Mouse (Mus musculus): ENCODE data around the gene Pnp. TPM values are rescaled to one million over a fixed set of nuclear protein-coding genes. Genes with fewer than 3 reads are reported as not detected.

Pnp gene
- 32.1 TPM for total RNA-seq (2023)

DNA sequence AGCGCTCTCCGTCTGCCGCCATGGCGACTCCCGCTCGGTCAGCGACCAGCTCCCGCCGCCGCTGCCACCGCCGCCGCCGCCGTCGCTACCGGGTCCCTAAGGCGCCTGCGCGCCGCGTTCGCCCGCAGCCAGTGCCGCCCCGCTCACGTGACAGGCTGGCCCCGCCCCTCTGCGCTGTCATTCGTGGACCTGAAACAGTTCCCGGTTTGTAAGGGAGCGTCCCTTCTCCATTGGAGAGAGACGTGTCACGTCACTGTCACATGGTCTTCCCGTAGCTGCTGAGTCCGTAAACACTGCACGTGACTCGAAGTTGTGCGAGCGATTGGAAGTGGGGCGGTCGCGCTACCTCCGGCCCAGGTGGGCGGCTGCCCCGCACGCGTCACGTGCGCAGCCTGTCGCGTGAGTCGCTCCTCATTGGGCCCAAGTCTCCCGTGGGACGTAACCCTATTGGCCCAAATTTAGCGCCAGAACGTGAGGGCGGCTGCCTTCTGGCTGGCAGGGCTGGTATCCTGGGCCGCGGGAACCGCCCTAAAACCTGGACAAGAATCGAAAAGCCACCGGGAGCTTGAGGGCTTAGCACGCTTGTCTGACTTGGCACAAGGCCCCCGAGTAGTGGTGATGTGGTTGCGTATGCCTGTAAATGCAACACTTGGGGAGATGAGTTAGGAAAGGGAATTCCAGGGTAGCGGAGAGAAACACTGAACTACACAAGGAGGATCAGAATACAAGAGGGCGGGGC is at the start of gene Pnp, which contains the start of gene Pip4p1:
Gene Pnp (plus strand): TSS at position 329 of the 739 bp plus-strand sequence.
Gene Pip4p1 (minus strand): TSS at position 103 of the 739 bp plus-strand sequence.

GRCm38 (mm10) chr14:50897374-50897765 is 33.5 kb upstream of the Pnp start, which contains the start of gene Klhl33:
TSS of gene Klhl33 (minus strand) at chr14:50897507.

DNA sequence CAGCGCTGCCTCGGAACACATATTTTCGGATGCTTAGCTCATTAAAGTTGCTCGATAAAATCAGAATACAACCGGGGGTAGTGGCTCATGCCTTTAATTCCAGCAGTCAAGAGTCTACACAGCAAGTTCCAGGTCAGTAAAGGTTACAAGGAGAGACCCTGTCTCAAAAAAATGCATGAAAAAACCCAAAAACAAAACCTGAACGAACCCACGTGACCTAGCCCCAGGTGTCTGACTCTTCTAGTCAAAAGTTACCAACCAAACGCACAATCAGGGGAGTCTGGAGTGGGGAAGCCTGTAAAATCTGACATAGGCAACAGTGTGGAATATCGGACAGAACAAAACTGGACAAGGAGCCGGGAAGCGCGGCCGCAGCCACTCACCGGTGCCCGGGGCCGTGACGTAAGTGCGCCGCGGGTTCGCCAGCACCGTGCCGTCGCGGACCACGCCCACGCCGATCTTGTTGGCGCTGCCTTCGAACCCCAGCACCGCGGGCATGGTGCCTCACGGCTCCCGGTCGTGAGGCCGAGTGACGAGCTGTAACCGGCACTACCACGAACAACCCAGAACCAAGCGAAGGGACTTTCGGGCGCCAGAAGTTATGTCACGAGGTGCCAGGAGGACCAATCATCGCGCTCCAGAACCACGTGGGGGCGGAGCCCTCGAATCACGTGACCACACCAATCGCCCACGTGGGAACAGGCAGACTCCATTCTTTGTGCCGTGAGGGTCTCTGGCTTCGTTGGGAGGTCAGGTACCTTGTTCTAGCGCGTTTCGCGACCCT is 6.4 kb upstream of the Pnp start, which contains the start of the genes Osgep and Apex1:
Gene Osgep (minus strand): TSS at position 613 of the 784 bp plus-strand sequence.
Gene Apex1 (plus strand): TSS at position 688 of the 784 bp plus-strand sequence.

GRCm38 (mm10) chr14:50943932-50944667 is 13.2 kb downstream of the Pnp start, which contains the start of gene Gm49342:
TSS of gene Gm49342 (plus strand) at chr14:50944517.

GRCm38 (mm10) chr14:50955942-50956508 is 25.1 kb downstream of the Pnp start, which contains the start of gene Pnp2:
TSS of gene Pnp2 (plus strand) at chr14:50955992.

DNA sequence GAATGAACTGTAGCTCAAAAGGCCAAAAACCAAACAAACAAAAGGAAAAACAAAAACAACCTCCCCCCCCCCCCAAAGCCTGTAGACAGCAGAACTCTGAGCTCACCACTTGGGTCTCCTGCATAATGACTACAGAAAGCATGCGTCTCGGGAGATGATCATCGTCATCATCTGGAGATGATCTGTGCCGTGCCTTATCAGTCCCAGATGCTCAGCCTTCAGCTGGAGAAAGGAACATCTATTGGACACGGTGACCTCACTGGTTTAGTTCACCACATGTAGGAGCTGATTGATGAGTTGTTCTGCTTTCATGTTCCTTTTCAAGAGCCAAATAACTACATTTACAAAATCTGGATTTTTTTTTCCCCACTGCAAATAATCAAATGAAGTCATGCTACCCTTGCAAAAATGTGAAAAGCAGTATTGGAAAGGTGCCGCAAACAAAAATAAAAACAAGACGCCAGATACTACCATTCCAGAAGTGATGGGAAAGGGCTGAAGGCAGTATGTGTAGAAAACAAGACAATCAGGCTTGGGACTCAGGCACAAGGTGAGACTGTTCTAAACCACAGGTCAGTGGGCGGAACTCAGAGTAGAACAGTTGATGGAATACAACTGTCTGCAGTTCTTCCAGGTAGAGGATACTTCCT is 76.4 kb downstream of the Pnp start, which contains the start of gene Rnase10:
Gene Rnase10 (plus strand): TSS at position 600 of the 650 bp plus-strand sequence.

Other genes starting within 250 kb of the Pnp start
- not detected for gene Olfr747, start 237.9 kb upstream of the Pnp start, total RNA-seq (2023)
- gene Olfr748, start 223.7 kb upstream of the Pnp start, total RNA-seq (2023): not detected
- gene Olfr749, start 186.0 kb upstream of the Pnp start, total RNA-seq (2023): not detected
- gene Ttc5, start 145.6 kb upstream of the Pnp start, total RNA-seq (2023): 70.2 TPM
- 2.4 TPM for gene Ccnb1ip1, start 123.3 kb upstream of the Pnp start, total RNA-seq (2023)
- gene Parp2, start 123.2 kb upstream of the Pnp start, total RNA-seq (2023): 59.4 TPM
- 29.3 TPM for gene Tep1, start 60.5 kb upstream of the Pnp start, total RNA-seq (2023)
- not detected for gene Klhl33, start 33.6 kb upstream of the Pnp start, total RNA-seq (2023)
- gene Osgep, start 6.2 kb upstream of the Pnp start, total RNA-seq (2023): 35.4 TPM
- 43.6 TPM for gene Apex1, start 6.1 kb upstream of the Pnp start, total RNA-seq (2023)
- gene Pip4p1, start 226 bp upstream of the Pnp start, total RNA-seq (2023): 86.2 TPM
- gene Gm49342, start 13.4 kb downstream of the Pnp start, total RNA-seq (2023): 23.6 TPM
- 0.58 TPM for gene Pnp2, start 24.9 kb downstream of the Pnp start, total RNA-seq (2023)
- gene Rnase10, start 76.7 kb downstream of the Pnp start, total RNA-seq (2023): not detected
- gene Rnase9, start 110.8 kb downstream of the Pnp start, total RNA-seq (2023): not detected
- gene Rnase11, start 119.1 kb downstream of the Pnp start, total RNA-seq (2023): not detected
- gene Rnase12, start 126.6 kb downstream of the Pnp start, total RNA-seq (2023): not detected
- gene Olfr750, start 143.4 kb downstream of the Pnp start, total RNA-seq (2023): not detected
- 0.37 TPM for gene Rnase4, start 160.0 kb downstream of the Pnp start, total RNA-seq (2023)
- 0.77 TPM for gene Ang, start 160.1 kb downstream of the Pnp start, total RNA-seq (2023)
- not detected for gene Eddm3b, start 183.3 kb downstream of the Pnp start, total RNA-seq (2023)
- 10.3 TPM for gene Rnase6, start 192.8 kb downstream of the Pnp start, total RNA-seq (2023)
- gene Rnase1, start 215.7 kb downstream of the Pnp start, total RNA-seq (2023): 3.2 TPM
- gene Rnase2b, start 231.2 kb downstream of the Pnp start, total RNA-seq (2023): not detected

All from CD8-positive naive resting alpha-beta T cell, adult 57 days (primary cell).